ENCODE assay signal across 10 mouse cellular contexts in the genomic region with DNA sequence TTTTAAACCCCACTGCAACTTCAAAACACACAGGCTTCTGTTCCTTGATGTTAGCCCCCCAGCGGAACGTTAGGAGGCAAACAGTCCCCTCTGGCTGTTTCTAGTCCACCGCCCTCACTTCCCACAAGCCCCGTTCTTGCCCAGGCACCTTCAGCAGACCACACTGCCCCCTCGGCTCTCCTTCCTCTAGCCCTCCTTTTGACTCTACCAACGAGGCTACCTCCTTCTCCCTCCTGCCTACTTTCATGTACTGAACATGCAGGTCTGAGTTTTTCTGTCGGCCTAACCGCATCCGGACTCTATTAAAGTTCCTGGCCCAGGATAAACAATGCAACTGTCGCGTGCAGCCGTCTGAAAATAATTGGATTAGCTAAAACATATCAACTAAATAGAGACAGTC. TPM values are rescaled to one million over a fixed set of nuclear protein-coding genes. Genes with fewer than 3 reads are reported as not detected.
DNase-seq lines count a peak whose midpoint lies in the region; ATAC-seq and TF ChIP-seq lines count a peak whose summit lies in the region.
"Had no signal": no experiment of that assay in that cellular context is flagged by ENCODE, and none has a peak within 500 bp of the region (broad histone marks: within the 10 kb centered on the region; RNA-seq: fewer than 3 reads in every experiment).

No protein-coding gene starts in this region.

- no peaks in the 10 kb centered on the region for H3K4me1 ChIP-seq in kidney, embryonic 14.5 days (ENCODE audit: control insufficient read depth, insufficient read depth, low read length)
- no peaks in the 10 kb centered on the region for H3K4me1 ChIP-seq in hindbrain, postnatal 0 days (ENCODE audit: insufficient read depth, low read length)
- no peaks in the 10 kb centered on the region for H3K4me1 ChIP-seq in neural tube, embryonic 14.5 days (ENCODE audit: control insufficient read depth, insufficient read depth, low read length)

- no peaks in the 10 kb centered on the region for H3K9me3 ChIP-seq in kidney, embryonic 14.5 days (ENCODE audit: control insufficient read depth, low read length)
- no peaks in the 10 kb centered on the region for H3K9me3 ChIP-seq in hindbrain, postnatal 0 days (ENCODE audit: low read length)
- no peaks in the 10 kb centered on the region for H3K9me3 ChIP-seq in neural tube, embryonic 14.5 days (ENCODE audit: control insufficient read depth, low read length)

- H3K4me3 ChIP-seq in kidney, embryonic 14.5 days (ENCODE audit: low read length) = peak overlapping the region; percentile 42
- no peak overlapping the region; the same call in 1 of the 2 replicates for H3K4me3 ChIP-seq in hindbrain, postnatal 0 days (ENCODE audit: low read length)
- H3K4me3 ChIP-seq in neural tube, embryonic 14.5 days (ENCODE audit: low read depth, low read length) = peak overlapping the region; percentile 8; the same call in 1 of the 2 replicates

- intact Hi-C loops in left cerebral cortex, postnatal 10 days (cut with DNase I) = no loop called here
- intact Hi-C loops in left cerebral cortex, postnatal 25 days (cut with DNase I) = no loop called here

- no peak for TF ChIP-seq CTCF in hindbrain, postnatal 0 days (IDR thresholded peaks at IDR 0.05; ENCODE audit: low read depth)

- H3K36me3 ChIP-seq in kidney, embryonic 14.5 days (ENCODE audit: control insufficient read depth, insufficient read depth, low read length) = peaks cover 8% of the 10 kb centered on the region; the same call in 1 of the 2 replicates
- no peaks in the 10 kb centered on the region for H3K36me3 ChIP-seq in hindbrain, postnatal 0 days (ENCODE audit: insufficient read depth, low read length)
- no peaks in the 10 kb centered on the region for H3K36me3 ChIP-seq in neural tube, embryonic 14.5 days (ENCODE audit: control insufficient read depth, insufficient read depth, low read length)

- no peak for DNase-seq in kidney, adult 18-20 months
- peak; percentile 69 for DNase-seq in embryo, embryonic 10.5 days (ENCODE audit: low spot score)
- no peak for DNase-seq in hindbrain, postnatal 0 days (ENCODE audit: low spot score)
- DNase-seq in left cerebral cortex, postnatal 10 days (ENCODE audit: extremely low spot score in 1 of 2, low spot score in 2 of 2) = no peak
- no peak for DNase-seq in left cerebral cortex, adult 9 months (ENCODE audit: low spot score in 2 of 2)
- no peak for DNase-seq in left cerebral cortex, postnatal 25 days (ENCODE audit: low spot score in 2 of 2)

- ATAC-seq in kidney, embryonic 14.5 days (ENCODE audit: low FRiP score, low TSS enrichment) = no peak
- ATAC-seq in hindbrain, postnatal 0 days = no peak
- ATAC-seq in neural tube, embryonic 14.5 days (ENCODE audit: low read depth) = no peak

- 13% methylated on average over 12 of the region's 12 CpGs for WGBS in kidney, embryonic 14.5 days
- WGBS in hindbrain, postnatal 0 days = 5% methylated on average over 12 of the region's 12 CpGs
- WGBS in neural tube, embryonic 14.5 days = 2% methylated on average over 12 of the region's 12 CpGs

- H3K27ac ChIP-seq in kidney, embryonic 14.5 days (ENCODE audit: low read depth, low read length) = peak overlapping the region; percentile 73; the same call in 1 of the 2 replicates
- H3K27ac ChIP-seq in hindbrain, postnatal 0 days = no peak overlapping the region
- H3K27ac ChIP-seq in neural tube, embryonic 14.5 days (ENCODE audit: low read depth, low read length) = no peak overlapping the region

- peak overlapping the region; percentile 45 for H3K4me2 ChIP-seq in kidney, embryonic 14.5 days (replicated peaks; ENCODE audit: low read depth, low read length)
- H3K4me2 ChIP-seq in hindbrain, postnatal 0 days (ENCODE audit: low read depth, low read length) = peak overlapping the region; percentile 32
- H3K4me2 ChIP-seq in neural tube, embryonic 14.5 days (ENCODE audit: low read depth, low read length) = peak overlapping the region; percentile 14; the same call in 1 of the 2 replicates

- H3K27me3 ChIP-seq in kidney, embryonic 14.5 days (ENCODE audit: control insufficient read depth, insufficient read depth, low read length) = peaks cover 65% of the 10 kb centered on the region
- H3K27me3 ChIP-seq in hindbrain, postnatal 0 days (ENCODE audit: insufficient read depth, low read length) = peaks cover 44% of the 10 kb centered on the region; the same call in 1 of the 2 replicates
- peaks cover 49% of the 10 kb centered on the region for H3K27me3 ChIP-seq in neural tube, embryonic 14.5 days (ENCODE audit: control insufficient read depth, insufficient read depth, low read length)

- peak overlapping the region; percentile 64 for H3K9ac ChIP-seq in kidney, embryonic 14.5 days (ENCODE audit: low read depth, low read length)
- H3K9ac ChIP-seq in hindbrain, postnatal 0 days (replicated peaks; ENCODE audit: low read length) = no peak overlapping the region
- no peak overlapping the region for H3K9ac ChIP-seq in neural tube, embryonic 14.5 days (replicated peaks; ENCODE audit: low read depth, low read length)

RNA-seq across cellular contexts. Expression of gene 4930412O13Rik, which starts 8.4 kb away (rescaled TPM):
- 3.7 and 4.4 TPM in 2 replicates for polyA plus RNA-seq in kidney, embryonic 14.5 days (2014; fragmentation: Nextera tagmentation; extraction: Ambion mirVana)
- total RNA-seq in hindbrain, postnatal 0 days (2014; rRNA removed) = not detected in 2 replicates
- polyA plus RNA-seq in hindbrain, postnatal 0 days (2015; fragmentation: Nextera tagmentation; extraction: Ambion mirVana) = 0.57 and 0.75 TPM in 2 replicates
- polyA plus RNA-seq in neural tube, embryonic 14.5 days (2014; fragmentation: Nextera tagmentation; extraction: Ambion mirVana) = 0.94 TPM in 1 of 2 replicates, not detected in the other
- not detected for total RNA-seq in left cerebral cortex, postnatal 10 days (2021)
- total RNA-seq in left cerebral cortex, postnatal 25 days (2021) = not detected
- polyA plus RNA-seq: cortical plate, adult 2 months; liver, embryonic 16.5 days had no signal

RNA-seq across cellular contexts. Expression of gene 9230102O04Rik, which starts 16.7 kb away (rescaled TPM):
- 5.0 and 6.4 TPM in 2 replicates for polyA plus RNA-seq in kidney, embryonic 14.5 days (2014; fragmentation: Nextera tagmentation; extraction: Ambion mirVana)
- 1.5 TPM in 1 of 2 replicates, not detected in the other for total RNA-seq in hindbrain, postnatal 0 days (2014; rRNA removed)
- polyA plus RNA-seq in hindbrain, postnatal 0 days (2015; fragmentation: Nextera tagmentation; extraction: Ambion mirVana) = 0.76 and 1.0 TPM in 2 replicates
- polyA plus RNA-seq in neural tube, embryonic 14.5 days (2014; fragmentation: Nextera tagmentation; extraction: Ambion mirVana) = 0.46 TPM in 1 of 2 replicates, not detected in the other
- not detected for total RNA-seq in left cerebral cortex, postnatal 10 days (2021)
- total RNA-seq in left cerebral cortex, postnatal 25 days (2021) = not detected
- polyA plus RNA-seq: cortical plate, adult 2 months; liver, embryonic 16.5 days had no signal

RNA-seq across cellular contexts. Expression of gene Gata3, which starts 17.2 kb away (rescaled TPM):
- polyA plus RNA-seq in kidney, embryonic 14.5 days (2014; fragmentation: Nextera tagmentation; extraction: Ambion mirVana) = 59.7 and 87.4 TPM in 2 replicates
- total RNA-seq in hindbrain, postnatal 0 days (2014; rRNA removed) = 2.3 and 3.5 TPM in 2 replicates
- polyA plus RNA-seq in hindbrain, postnatal 0 days (2015; fragmentation: Nextera tagmentation; extraction: Ambion mirVana) = 17.6 and 20.5 TPM in 2 replicates
- polyA plus RNA-seq in neural tube, embryonic 14.5 days (2014; fragmentation: Nextera tagmentation; extraction: Ambion mirVana) = 8.7 and 13.3 TPM in 2 replicates
- total RNA-seq in left cerebral cortex, postnatal 10 days (2021) = under 1 TPM; 0.11 to 0.49 TPM
- total RNA-seq in left cerebral cortex, postnatal 25 days (2021) = not detected
